Mouse (Mus musculus): ENCODE data around the gene Nek6.

- TF ChIP-seq CTCF (conservative IDR thresholded peaks at IDR 0.05; ENCODE audit: insufficient read depth, insufficient read length, low read depth, low read length): no peak
- no peak for TF ChIP-seq POLR2A (IDR thresholded peaks at IDR 0.05; ENCODE audit: low read depth, low read length)
Measured at GRCm38 (mm10) chr2:38502123-38502522, 9.3 kb upstream of the Nek6 start.
